Comparison of ENCODE assay signal across 9 mouse cellular contexts in genomic region chr16:91378431-91378986, GRCm38 (mm10). TPM values are rescaled to one million over a fixed set of nuclear protein-coding genes. Genes with fewer than 3 reads are reported as not detected.
DNase-seq lines count a peak whose midpoint lies in the region; ATAC-seq and TF ChIP-seq lines count a peak whose summit lies in the region.
"Had no signal": no experiment of that assay in that cellular context is flagged by ENCODE, and none has a peak within 500 bp of the region (broad histone marks: within the 10 kb centered on the region; RNA-seq: fewer than 3 reads in every experiment).

No protein-coding gene starts in this region.

- no peak for ATAC-seq in hindbrain, embryonic 11.5 days (ENCODE audit: low FRiP score)
- ATAC-seq in embryonic facial prominence, embryonic 11.5 days (replicated peaks; ENCODE audit: insufficient number of reproducible peaks, low FRiP score, low TSS enrichment, low read depth): no peak
- no peak for ATAC-seq in limb, embryonic 13.5 days (ENCODE audit: low FRiP score, low read depth)

- peaks cover 17% of the 10 kb centered on the region for H3K4me1 ChIP-seq in hindbrain, embryonic 10.5 days (replicated peaks)
- 0 out of 2 replicates have a peak, but pooled peaks cover 2% of the 10 kb centered on the region for H3K4me1 ChIP-seq in hindbrain, embryonic 11.5 days (replicated peaks; ENCODE audit: control insufficient read depth, insufficient read depth, low read length)
- peaks cover 78% of the 10 kb centered on the region for H3K4me1 ChIP-seq in E14TG2a.4 (replicated peaks; ENCODE audit: low read depth, low read length)
- no peaks in the 10 kb centered on the region for H3K4me1 ChIP-seq in embryonic facial prominence, embryonic 11.5 days (ENCODE audit: control insufficient read depth, insufficient read depth, low read length)
- peaks cover 31% of the 10 kb centered on the region for H3K4me1 ChIP-seq in limb, embryonic 13.5 days

- H3K9me3 ChIP-seq in hindbrain, embryonic 10.5 days: no peaks in the 10 kb centered on the region
- H3K9me3 ChIP-seq in hindbrain, embryonic 11.5 days (ENCODE audit: control insufficient read depth, low read length): no peaks in the 10 kb centered on the region
- H3K9me3 ChIP-seq in E14TG2a.4 (ENCODE audit: low read length): no peaks in the 10 kb centered on the region
- no peaks in the 10 kb centered on the region for H3K9me3 ChIP-seq in embryonic facial prominence, embryonic 11.5 days (replicated peaks; ENCODE audit: control insufficient read depth, low read length)
- H3K9me3 ChIP-seq in limb, embryonic 13.5 days: no peaks in the 10 kb centered on the region
- H3K9me3 ChIP-seq: limb, embryonic 15.5 days had no signal

- no peak overlapping the region for H3K4me3 ChIP-seq in hindbrain, embryonic 10.5 days
- H3K4me3 ChIP-seq in hindbrain, embryonic 11.5 days (ENCODE audit: low read depth, low read length): no peak overlapping the region
- peak overlapping the region; percentile 17; the same call in 1 of the 2 replicates for H3K4me3 ChIP-seq in E14TG2a.4 (replicated peaks; ENCODE audit: low read length)
- H3K4me3 ChIP-seq in embryonic facial prominence, embryonic 11.5 days (ENCODE audit: low read depth, low read length): no peak overlapping the region
- no peak overlapping the region for H3K4me3 ChIP-seq in limb, embryonic 13.5 days
- H3K4me3 ChIP-seq: limb, embryonic 15.5 days had no signal

- TF ChIP-seq CTCF in E14TG2a.4 (conservative IDR thresholded peaks at IDR 0.05; ENCODE audit: low read length): no peak

- no peak for DNase-seq in hindbrain, embryonic 10.5 days (ENCODE audit: low spot score)
- no peak for DNase-seq in hindbrain, embryonic 11.5 days (ENCODE audit: low spot score)
- DNase-seq in embryonic facial prominence, embryonic 11.5 days (ENCODE audit: low spot score): peak; percentile 35
- DNase-seq in cerebellum, adult 8-10 months: no peak
- DNase-seq in cerebellum, adult 18-20 months: no peak

- no peak overlapping the region for H3K9ac ChIP-seq in hindbrain, embryonic 11.5 days (ENCODE audit: low read depth, low read length)
- 0 out of 2 replicates have a peak overlapping the region, but pooled peaks have one; percentile 23 for H3K9ac ChIP-seq in embryonic facial prominence, embryonic 11.5 days (replicated peaks; ENCODE audit: low read length)
- 0 out of 2 replicates have a peak overlapping the region, but pooled peaks have one; percentile 2 for H3K9ac ChIP-seq in limb, embryonic 13.5 days
- H3K9ac ChIP-seq: limb, embryonic 15.5 days had no signal

- no peaks in the 10 kb centered on the region for H3K27me3 ChIP-seq in hindbrain, embryonic 10.5 days (ENCODE audit: insufficient read depth, poor library complexity, severe bottlenecking)
- no peaks in the 10 kb centered on the region for H3K27me3 ChIP-seq in hindbrain, embryonic 11.5 days (ENCODE audit: control insufficient read depth, insufficient read depth, low read length)
- peaks cover 2% of the 10 kb centered on the region; the same call in 1 of the 2 replicates for H3K27me3 ChIP-seq in E14TG2a.4 (ENCODE audit: insufficient read depth, low read length)
- no peaks in the 10 kb centered on the region for H3K27me3 ChIP-seq in embryonic facial prominence, embryonic 11.5 days (ENCODE audit: control insufficient read depth, insufficient read depth, low read length)
- H3K27me3 ChIP-seq in limb, embryonic 13.5 days: no peaks in the 10 kb centered on the region
- H3K27me3 ChIP-seq: limb, embryonic 15.5 days had no signal

- H3K27ac ChIP-seq in hindbrain, embryonic 10.5 days: peak overlapping the region; percentile 54
- no peak overlapping the region for H3K27ac ChIP-seq in hindbrain, embryonic 11.5 days (ENCODE audit: low read depth, low read length)
- no peak overlapping the region for H3K27ac ChIP-seq in embryonic facial prominence, embryonic 11.5 days (replicated peaks; ENCODE audit: low read depth, low read length)
- H3K27ac ChIP-seq in limb, embryonic 13.5 days: no peak overlapping the region

- 47% methylated on average over 17 of the region's 17 CpGs for WGBS in hindbrain, embryonic 10.5 days
- WGBS in hindbrain, embryonic 11.5 days: 58% methylated on average over 17 of the region's 17 CpGs
- 23% methylated on average over 17 of the region's 17 CpGs for WGBS in embryonic facial prominence, embryonic 11.5 days
- 58% methylated on average over 17 of the region's 17 CpGs for WGBS in limb, embryonic 13.5 days

- H3K4me2 ChIP-seq in hindbrain, embryonic 11.5 days (replicated peaks; ENCODE audit: low read depth, low read length): no peak overlapping the region
- H3K4me2 ChIP-seq in embryonic facial prominence, embryonic 11.5 days (ENCODE audit: low read depth, low read length): no peak overlapping the region
- H3K4me2 ChIP-seq in limb, embryonic 13.5 days (replicated peaks): peak overlapping the region; percentile 25
- H3K4me2 ChIP-seq: limb, embryonic 15.5 days had no signal

- peaks cover 19% of the 10 kb centered on the region for H3K36me3 ChIP-seq in hindbrain, embryonic 10.5 days
- no peaks in the 10 kb centered on the region for H3K36me3 ChIP-seq in hindbrain, embryonic 11.5 days (ENCODE audit: control insufficient read depth, insufficient read depth, low read length)
- H3K36me3 ChIP-seq in E14TG2a.4 (ENCODE audit: insufficient read depth, low read length): no peaks in the 10 kb centered on the region
- H3K36me3 ChIP-seq in embryonic facial prominence, embryonic 11.5 days (replicated peaks; ENCODE audit: control insufficient read depth, insufficient read depth, low read depth, low read length): no peaks in the 10 kb centered on the region; the same call in 1 of the 2 replicates
- H3K36me3 ChIP-seq in limb, embryonic 13.5 days: peaks cover 20% of the 10 kb centered on the region

RNA-seq across cellular contexts. Expression of gene Ifnar2, which starts 5.9 kb away (rescaled TPM):
- polyA plus RNA-seq in hindbrain, embryonic 10.5 days (2016; fragmentation: Nextera tagmentation; extraction: Ambion mirVana): 27.8 and 29.3 TPM in 2 replicates
- 33.4 and 35.4 TPM in 2 replicates for polyA plus RNA-seq in hindbrain, embryonic 11.5 days (2014; fragmentation: Nextera tagmentation; extraction: Ambion mirVana)
- 36.2 and 36.3 TPM in 2 replicates for polyA plus RNA-seq in embryonic facial prominence, embryonic 11.5 days (2014; fragmentation: Nextera tagmentation; extraction: Ambion mirVana)
- polyA plus RNA-seq in limb, embryonic 13.5 days (2015; fragmentation: Nextera tagmentation; extraction: Ambion mirVana): 54.6 and 58.1 TPM in 2 replicates

RNA-seq across cellular contexts. Expression of gene Gm21970, which starts 13.0 kb away (rescaled TPM):
- polyA plus RNA-seq in hindbrain, embryonic 10.5 days (2016; fragmentation: Nextera tagmentation; extraction: Ambion mirVana): not detected in 2 replicates
- polyA plus RNA-seq in hindbrain, embryonic 11.5 days (2014; fragmentation: Nextera tagmentation; extraction: Ambion mirVana): not detected in 2 replicates
- not detected in 2 replicates for polyA plus RNA-seq in embryonic facial prominence, embryonic 11.5 days (2014; fragmentation: Nextera tagmentation; extraction: Ambion mirVana)
- not detected in 2 replicates for polyA plus RNA-seq in limb, embryonic 13.5 days (2015; fragmentation: Nextera tagmentation; extraction: Ambion mirVana)
- polyA plus RNA-seq: gonadal fat pad, adult 2 months; limb, embryonic 15.5 days had no signal

RNA-seq across cellular contexts. Expression of gene Il10rb, which starts 27.5 kb away (rescaled TPM):
- polyA plus RNA-seq in hindbrain, embryonic 10.5 days (2016; fragmentation: Nextera tagmentation; extraction: Ambion mirVana): 7.1 and 8.6 TPM in 2 replicates
- 8.6 and 9.0 TPM in 2 replicates for polyA plus RNA-seq in hindbrain, embryonic 11.5 days (2014; fragmentation: Nextera tagmentation; extraction: Ambion mirVana)
- polyA plus RNA-seq in embryonic facial prominence, embryonic 11.5 days (2014; fragmentation: Nextera tagmentation; extraction: Ambion mirVana): 9.8 and 9.9 TPM in 2 replicates
- polyA plus RNA-seq in limb, embryonic 13.5 days (2015; fragmentation: Nextera tagmentation; extraction: Ambion mirVana): 15.6 and 18.2 TPM in 2 replicates
